Mouse (Mus musculus) heart, adult 8-10 months (tissue): ENCODE data around the gene Nes. TPM values are rescaled to one million over a fixed set of nuclear protein-coding genes. Genes with fewer than 3 reads are reported as not detected.

Source experiments
- DNase-seq: peaks from one replicate; pipeline ENCODE4 v3.0.0; 2022; ENCODE audit warnings: low spot score
- total RNA-seq, 4 experiments: library from RNA; stranded (reverse); gene quantifications; 2 replicates each; pipeline ENCODE4 v1.2.4; 2022

Gene Nes
- total RNA-seq, 4 experiments from 2014 or later, result 10.1 to 25.1 (median 18.9) TPM

DNA sequence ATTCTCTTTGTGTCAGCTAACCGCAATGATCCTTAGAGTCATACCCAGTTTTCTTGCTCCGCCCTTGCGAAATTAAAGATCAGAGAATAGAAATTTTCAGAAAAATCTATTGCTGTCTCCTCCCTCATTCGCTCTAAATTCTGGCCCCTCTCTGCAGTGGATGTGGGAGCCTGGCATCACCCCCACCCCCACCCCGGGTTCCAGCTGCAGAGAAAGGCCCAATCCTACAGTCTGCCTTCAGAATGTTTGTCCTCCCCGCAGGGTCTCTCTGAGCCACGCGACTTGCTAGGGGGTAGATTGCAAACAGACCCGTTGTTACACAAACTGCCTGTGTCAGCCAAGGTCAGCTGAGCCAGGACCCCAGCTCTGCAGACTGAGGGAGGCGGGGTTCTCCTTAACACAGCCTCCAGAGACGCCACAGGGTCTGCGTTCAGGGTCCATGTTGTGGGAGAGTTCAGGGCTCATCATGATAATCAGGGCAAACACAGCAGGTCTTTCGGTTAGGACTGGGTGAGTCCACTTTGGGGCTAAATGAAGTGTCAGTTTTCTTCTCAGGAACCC lies 20.8 kb upstream of the Nes start:
- DNase-seq, result no peak

DNA sequence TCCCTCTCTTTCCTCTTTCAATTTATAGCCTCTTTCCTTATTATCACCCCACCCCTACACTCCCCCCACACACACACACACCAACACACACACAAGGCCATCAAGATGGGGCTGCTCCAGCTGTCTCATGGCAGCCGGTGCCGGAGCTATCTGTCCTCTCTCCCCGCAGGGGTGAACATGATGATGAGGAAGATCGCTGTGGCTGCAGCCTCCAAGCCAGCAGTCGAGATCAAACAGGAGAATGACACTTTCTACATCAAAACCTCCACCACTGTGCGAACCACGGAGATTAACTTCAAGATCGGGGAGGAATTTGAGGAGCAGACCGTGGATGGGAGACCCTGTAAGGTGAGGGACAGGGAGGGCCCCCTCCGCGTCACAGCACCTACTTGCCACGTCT lies 18.9 kb upstream of the Nes start:
- no peak for DNase-seq

DNA sequence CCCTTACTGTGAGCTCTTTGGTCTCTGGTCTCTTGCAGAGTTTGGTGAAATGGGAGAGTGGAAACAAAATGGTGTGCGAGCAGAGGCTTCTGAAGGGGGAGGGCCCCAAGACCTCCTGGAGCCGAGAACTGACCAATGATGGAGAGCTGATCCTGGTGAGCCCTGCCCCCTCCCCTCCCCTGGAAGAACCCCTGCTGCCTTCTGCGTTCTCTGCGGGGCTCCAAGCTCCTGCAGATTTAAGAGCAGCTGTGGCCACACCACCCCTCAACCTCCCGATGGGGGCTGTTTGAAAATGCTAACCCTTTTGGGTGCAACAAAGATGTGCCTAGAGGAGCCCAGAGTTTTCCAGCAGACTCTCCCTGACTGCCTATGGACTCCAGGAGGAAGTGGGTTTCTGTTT lies 18.4 kb upstream of the Nes start:
- DNase-seq, result no peak

DNA sequence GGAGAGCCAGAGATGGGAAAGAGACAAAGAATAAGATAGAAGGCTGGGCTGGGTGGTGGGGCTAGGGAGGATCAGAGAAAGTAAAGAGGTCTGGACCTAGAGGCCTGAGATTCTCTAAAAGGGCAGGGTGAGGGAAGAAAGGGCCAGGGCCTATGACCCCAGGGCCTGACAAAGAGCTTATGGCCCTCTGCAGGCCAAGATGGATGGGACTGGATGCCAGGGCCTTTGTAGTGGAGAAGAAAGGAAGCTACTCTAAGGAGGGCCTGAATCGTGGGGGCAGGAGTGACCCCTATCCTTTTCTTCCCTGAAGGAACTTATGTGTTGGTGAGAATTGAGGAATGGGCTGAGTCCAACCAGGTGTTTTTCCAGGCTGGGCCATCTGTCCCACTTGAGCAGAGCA lies 12.8 kb upstream of the Nes start:
- no peak for DNase-seq

DNA sequence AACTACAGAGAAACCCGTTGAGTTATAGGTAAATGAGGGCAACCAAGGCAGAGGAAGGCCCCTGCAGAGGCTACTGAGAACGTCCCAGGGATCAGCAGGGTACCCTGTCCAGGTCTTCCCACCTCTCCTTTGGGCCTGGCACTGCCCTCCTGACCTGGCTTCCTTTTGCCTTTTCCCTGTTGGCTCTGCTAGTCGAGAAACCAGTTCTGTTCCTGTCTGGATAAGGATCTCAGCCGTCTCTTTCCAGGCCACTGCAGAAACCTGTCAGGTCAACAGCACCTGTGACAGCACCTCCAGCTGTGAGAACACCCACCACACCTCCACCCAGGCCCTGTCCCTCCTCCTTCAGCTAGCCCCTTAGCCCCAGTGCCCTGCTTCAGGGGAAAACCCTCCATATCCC lies 12.4 kb upstream of the Nes start:
- no peak for DNase-seq

DNA sequence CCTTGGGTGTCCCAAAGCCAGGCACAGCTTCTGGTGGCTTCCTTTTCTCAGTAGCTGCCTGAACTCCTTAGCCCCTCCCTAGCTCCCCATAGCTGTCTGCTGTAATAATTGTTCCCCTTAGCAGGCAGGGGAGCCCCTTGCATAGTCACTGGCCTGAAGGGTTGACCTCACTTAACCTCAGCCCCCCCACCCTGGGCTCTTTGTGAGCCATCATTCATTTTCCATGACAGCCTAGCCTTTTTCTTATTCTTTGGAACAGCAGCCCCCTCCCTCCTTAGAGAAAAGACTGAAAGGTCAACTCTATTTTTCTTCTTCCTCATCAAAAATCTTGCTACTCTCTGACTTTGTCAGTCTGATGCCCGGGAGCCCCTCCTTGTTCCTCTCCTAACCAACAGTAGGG lies 11.9 kb upstream of the Nes start:
- DNase-seq, result no peak

DNA sequence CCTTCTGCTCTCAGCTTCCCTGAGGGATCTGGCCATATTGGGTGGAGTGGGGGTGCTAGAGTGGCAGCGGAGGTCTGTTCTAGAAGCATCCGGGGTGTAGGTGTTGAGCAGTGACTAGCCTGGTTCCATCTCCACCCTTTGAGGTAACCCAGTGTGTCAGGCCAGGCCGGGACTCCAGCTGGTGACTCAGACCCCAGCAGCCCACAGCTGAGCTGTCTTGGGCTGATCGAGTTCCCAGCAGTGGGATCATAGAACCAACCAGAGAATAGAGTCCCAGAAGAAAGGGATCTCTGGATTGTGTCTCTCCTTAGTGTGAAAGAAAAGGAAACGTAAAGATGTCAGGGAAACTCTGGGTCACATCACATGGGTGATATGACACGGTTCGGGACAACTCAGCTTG lies 11.5 kb upstream of the Nes start:
- no peak for DNase-seq

DNA sequence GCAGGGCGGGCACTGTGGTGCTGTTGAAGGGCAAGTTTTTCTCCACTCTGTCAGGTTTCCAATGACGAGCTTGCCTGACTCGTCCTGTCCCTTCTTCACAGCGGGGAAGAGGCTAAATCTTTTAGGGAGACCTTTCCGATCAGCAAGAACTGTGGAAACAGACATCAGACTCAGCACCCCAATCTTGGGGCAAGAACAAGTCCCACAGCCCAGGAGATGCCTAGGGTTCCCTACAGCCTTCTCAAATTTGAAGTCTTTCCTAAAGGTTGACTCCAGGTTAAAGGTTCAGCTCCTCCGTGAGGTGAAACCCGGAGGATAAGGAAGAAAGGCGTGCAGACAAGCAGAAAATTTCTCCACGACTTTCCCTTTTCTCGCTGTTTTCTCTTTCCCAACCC lies 10.7 kb upstream of the Nes start:
- DNase-seq, result no peak

DNA sequence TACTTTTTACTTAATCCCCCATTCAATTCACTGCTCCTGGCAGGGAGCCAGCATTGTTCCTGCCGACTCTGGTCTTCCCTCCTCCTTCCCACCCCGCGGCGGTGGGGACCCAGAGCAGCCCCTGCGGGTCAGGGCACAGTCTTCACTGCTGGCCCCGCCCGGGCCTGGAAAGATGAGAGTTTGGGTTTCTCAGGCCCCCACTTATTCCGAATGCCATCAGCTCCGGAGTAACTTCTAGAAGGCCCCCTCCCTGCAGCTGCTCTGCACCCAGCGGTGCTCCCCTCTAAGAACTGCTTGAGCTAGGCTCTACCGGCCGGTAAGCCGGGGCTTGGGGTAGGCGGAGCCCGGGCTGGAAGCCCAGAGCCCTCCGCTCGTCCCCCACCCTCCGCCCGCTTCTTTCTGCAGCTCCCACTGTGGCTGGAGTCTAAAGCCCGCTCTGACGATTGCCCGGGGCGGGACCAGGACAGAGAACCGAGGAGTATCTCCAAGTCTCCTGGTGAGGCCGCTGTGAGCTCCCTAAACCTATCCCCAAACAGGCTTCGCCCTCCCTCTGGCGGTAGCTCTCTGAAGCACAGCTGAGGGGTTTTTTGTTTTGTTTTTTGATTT lies 10.2 kb upstream of the Nes start:
- peak; percentile 85 for DNase-seq

DNA sequence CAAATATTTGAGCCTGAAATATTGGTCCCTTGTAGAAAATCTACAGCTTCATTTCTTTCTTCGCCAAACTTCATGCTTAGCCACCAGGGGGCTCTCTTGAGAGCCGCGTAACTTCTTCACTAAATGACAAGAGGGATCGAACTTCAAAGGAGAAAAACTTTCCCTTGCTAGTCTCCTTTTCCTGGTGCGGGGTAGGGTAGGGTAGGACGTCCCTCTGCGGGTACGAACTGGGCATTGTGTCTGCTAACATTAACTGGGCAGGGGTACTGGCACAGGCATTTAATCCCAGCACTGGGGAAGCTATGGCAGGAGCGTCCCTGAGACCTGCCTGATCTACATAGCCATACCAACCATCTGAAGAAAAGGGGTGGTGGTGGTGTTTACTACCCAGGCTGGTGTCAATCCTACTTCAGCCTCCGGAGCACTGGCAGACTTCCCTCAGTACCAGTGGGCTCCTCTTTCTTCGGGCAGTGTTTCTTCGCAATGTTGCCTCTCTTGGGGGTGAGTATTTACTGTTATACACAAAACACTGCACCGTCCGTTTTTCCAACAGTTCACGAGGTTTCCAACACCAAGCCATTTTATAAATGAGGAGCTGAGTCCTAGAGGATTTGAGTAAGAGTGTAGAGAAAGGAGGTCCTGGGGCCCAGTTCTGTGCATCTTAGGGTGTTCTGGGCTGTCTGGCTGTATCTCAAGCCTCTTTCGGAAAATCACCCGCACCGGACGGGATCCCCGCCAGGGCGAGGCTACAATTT lies 517 bp upstream of the Nes start:
- DNase-seq, result peak; percentile 69

DNA sequence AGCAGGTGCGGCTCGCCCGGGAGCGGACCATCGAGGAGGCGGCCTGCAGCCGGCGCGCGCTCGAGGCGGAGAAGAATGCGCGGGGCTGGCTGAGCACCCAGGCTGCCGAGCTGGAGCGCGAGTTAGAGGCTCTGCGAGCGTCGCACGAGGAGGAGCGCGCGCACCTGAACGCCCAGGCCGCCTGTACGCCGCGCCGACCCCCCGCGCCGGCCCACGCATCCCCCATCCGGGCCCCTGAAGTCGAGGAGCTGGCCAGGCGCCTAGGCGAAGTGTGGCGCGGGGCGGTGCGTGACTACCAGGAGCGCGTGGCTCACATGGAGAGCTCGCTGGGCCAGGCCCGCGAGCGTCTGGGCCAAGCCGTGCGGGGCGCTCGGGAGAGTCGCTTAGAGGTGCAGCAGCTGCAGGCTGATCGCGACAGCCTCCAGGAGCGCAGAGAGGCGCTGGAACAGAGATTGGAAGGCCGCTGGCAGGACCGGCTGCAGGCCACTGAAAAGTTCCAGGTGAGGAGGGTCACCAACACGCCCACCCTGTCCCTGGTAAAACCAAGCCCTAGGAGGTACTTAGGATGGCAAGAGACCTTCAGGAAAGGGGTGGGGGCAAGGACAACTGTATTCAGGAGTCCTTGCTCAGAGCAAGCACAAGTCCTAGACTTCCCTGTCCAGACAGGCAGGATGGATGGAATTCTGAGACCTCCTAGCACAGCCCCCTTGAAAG lies 768 bp downstream of the Nes start:
- no peak for DNase-seq

DNA sequence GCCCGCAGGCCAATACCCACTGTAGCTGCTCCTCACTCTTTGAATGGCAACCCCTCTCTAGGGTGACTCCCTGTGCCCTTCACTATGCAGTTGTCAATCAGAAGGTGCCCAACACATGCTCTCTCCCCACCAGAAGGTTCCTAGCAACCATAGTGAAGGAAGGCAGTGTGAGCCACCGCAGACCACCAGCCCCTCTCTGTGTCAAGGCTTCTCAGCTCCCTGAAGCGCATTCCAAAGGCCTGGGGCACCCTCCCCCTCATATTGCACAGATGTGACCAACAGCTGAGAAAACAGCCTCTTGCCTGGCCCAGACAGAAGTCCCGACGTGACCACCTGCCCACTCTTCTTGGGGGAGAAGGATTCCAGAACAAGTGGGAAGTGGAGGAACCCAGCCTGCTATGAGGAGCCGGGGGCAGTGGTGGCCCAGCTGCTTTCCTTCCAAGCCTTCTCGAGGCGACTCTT lies 1.4 kb downstream of the Nes start:
- no peak for DNase-seq

DNA sequence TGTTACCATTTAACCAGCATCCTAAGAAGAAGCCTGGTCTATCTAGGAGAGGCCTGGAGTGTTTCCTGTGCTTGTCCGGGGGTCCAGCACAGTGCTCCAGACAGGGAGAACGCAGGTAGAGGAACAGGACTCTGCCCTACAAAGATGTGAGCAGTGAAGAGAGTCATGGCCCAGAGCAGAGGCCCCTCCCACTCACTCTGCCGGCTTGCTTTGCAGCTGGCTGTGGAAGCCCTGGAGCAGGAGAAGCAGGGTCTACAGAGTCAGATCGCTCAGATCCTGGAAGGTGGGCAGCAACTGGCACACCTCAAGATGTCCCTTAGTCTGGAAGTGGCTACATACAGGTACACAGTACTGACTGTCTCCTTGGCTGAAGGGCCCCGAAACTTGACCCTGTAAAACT lies 1.9 kb downstream of the Nes start:
- no peak for DNase-seq

DNA sequence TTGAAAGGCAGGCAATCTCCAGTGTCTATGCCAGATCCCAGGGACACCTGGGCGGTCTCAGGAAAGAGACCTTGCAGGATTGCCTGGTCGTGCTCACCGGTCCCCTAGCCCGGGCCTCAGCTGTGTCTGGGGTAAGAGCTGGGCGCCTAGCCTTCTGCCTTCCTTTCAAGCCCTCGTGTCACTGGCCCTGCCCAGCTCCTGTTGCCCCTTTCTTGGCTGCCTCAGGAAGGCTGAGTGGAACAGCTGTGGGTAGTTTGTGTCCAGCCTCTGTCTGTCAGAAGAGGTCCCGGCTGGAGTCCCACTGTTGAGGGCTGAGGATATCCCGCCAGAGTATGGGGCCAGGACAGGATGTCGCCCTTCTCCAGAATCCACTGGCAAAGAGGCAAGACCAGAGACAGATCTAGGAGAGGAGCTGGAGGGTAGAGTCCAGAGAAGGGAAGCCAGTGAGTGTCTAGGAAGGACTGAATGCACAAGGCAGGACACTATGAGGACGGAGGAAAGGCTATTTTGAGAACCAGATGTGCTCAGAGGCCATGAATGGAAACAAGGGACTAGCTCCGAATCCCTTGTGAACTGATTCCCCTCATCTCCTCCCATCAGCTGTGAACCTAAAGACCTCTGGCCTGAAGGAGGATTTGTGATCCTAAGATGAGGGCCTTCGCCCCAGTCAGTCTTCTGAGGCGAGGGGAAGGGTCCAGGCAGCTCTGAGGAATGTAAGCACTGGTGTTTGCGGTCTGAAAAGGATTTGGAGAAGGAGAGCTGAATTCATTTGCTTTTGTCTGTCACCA lies 2.9 kb downstream of the Nes start:
- DNase-seq, result no peak

DNA sequence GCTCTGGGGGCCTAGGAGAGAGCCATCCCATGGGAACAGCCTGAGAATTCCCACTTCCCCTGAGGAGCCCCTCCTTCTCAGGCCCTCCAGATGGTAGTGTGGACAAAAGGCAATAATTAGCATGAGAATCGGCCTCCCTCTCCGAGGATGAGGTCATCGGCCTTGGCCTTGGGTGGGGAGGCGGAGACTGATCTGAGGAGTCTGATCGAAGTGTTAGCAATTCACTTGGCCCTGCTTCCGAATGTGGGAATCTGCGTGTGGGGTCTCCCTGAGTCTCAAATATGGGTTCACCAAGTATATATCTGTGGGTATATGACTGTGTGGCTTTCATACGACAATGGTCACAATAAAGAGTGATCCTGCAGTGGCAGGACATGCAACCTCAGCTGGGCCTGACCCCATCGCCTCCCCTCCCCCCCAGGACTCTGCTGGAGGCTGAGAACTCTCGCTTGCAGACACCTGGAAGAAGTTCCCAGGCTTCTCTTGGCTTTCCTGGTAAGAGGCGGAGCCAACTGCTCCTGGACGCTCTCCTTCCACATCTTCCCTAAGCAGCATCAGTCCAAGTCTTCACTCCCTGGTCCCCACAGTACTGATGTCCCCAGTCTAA lies 3.6 kb downstream of the Nes start:
- peak; percentile 61 for DNase-seq

DNA sequence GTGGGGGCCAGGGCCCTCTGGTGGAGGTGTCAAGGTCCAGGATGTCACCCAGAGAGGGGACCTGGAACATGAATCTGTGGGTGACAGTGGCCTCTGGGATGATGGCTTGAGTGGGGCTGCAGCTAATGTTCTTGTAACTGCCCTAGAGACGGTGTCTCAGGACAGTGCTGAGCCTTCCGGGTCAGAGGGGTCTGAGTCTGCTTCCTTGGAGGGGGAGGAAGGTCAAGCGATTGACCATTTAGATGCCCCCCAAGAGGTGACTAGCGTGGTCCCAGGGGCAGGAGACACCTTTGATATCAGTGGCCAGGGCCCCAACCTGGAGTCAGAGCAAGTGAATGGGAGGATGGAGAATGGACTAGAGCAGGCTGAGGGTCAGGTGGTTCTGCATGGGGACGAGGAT lies 8.6 kb downstream of the Nes start:
- DNase-seq, result no peak

DNA sequence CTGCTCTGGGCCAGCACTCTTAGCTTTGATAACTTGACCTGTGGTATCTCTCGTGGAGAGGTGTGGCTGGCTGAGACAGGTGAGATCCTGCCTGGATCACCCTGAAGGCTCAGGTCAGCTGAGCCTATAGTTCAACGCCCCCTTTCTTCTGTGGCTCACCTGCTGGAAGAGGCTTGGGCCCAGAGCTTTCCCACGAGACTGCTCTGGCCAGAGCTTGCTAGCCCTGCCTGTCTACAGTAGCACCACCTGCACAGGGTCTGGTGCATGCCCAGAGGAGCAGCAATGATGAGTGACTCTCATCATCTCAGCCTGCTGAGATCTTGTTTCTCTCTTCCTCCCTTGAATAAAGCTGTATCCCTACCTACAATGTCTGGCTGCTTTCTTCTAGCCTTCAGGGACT lies 9.2 kb downstream of the Nes start:
- DNase-seq, result no peak

DNA sequence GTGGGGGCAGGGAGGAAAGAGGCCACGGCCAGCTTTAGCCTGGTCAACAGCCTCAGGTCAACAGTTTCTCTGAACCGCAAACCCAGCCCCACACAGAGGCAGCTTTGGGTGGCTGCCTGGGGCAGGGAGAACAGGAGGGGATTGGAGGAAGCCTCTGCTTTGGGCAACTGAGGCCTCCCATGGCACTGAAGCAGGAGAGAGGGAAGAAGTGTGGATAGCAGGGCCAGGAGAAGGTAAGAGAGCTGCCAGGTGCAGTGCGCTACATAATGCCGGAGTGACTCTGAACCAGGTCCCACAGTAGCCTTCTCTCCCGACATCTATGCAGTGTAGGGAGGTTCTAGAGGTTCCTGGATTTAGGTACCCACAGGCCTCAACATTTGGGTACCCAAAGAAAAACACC lies 9.8 kb downstream of the Nes start:
- no peak for DNase-seq

DNA sequence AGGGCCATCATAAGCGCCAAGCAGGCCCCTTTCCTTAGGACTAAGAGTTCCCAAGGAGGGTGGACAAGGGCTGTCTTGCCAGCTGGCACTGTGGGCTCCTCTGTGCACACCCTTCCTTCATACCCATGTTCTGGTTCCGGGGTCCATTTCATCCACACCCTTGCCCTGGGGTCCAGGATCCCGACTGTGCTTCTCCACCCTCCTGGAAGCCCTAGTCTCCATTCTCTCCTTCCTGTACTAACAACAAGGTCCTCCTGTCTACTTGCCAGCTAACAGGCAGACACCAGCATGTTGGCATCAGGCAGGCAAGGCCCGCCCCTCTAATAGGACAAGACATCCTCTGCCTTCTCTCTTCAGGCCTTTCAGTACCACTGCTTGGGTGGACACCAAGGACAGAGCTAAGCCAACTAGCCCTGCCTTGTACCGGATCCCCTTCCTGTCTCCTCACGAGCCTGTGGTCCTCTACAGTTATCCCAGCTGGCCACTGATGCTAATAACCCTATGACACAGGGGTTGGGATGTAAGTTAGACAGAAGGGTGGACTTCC lies 10.4 kb downstream of the Nes start:
- DNase-seq, result no peak

DNA sequence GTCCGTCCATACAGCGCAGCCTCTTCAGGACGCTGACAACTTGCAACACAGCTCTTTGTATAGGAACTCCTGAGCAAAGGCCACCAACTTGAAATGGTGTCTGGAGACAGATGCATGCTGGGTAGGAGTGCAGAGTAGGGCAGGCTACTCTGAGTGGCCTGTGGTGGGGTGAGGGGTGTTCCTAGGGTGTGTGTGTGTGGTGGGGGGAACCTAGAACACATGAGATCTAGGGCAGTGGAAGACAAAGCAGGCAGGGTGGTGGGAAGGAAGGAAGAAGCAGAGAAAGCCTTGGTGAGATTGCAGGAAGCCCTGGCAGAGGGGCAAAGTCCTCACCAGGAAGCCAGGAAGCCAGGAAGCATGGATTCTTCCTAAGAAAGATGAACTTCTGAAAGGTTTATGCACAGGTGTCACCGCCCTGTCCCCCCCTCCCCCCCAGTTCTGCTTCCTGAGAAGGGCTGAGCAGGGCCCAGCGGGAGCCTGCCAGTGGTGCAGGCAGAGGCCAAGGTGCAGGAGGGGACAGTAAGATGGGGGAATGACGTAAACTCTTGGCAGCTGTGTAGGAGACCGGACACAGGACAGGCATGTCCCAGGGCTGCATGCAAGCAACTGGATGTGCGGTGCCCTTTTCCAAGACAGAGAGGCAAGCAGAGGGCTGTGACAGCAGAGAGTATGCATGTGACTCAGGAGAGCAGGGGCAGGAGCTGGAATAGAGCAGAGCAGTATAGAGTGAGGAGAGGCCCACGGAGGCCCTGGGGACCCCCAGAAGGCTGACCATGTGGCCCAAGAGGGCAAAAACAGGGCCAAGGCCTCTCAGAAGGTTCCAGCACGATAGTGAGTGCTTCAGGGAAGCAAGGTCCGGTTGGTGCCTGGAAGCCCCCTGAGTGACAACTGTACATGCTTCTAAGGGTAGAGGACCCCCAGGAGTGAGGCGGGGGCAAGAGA lies 11.3 kb downstream of the Nes start:
- peak; percentile 87 for DNase-seq
